Mouse (Mus musculus) embryonic facial prominence, embryonic 12.5 days (tissue): Measurements from ENCODE around the gene Pom121. TPM values are rescaled to one million over a fixed set of nuclear protein-coding genes. Genes with fewer than 3 reads are reported as not detected.

Experiments
- ATAC-seq: fragments of 200-750 bp; cut with Nextera tagmentation; 2 replicates; pipeline ENCODE4 v1.8.0; 2017; ENCODE audit not compliant: insufficient number of reproducible peaks, insufficient read depth, low FRiP score, low TSS enrichment
- H3K27ac ChIP-seq: fragments of 300-500 bp; sonication (generic); 2 replicates; pipeline ENCODE4 v1.5.1; 2016; ENCODE audit warnings: mild to moderate bottlenecking
- H3K27me3 ChIP-seq: fragments of 300-500 bp; sonication (generic); 2 replicates; pipeline ENCODE4 v1.6.1; 2016; ENCODE audit warnings: mild to moderate bottlenecking, moderate library complexity
- H3K36me3 ChIP-seq: fragments of 300-500 bp; sonication (generic); 2 replicates; pipeline ENCODE4 v1.6.1; 2016; ENCODE audit warnings: mild to moderate bottlenecking
- H3K4me1 ChIP-seq: fragments of 300-500 bp; sonication (generic); 2 replicates; pipeline ENCODE4 v1.6.1; 2016
- H3K4me2 ChIP-seq: fragments of 300-500 bp; sonication (generic); replicated peaks from 2 replicates; pipeline ENCODE4 v1.6.1; 2016; ENCODE audit warnings: mild to moderate bottlenecking, moderate library complexity
- H3K4me3 ChIP-seq: fragments of 300-500 bp; sonication (generic); 2 replicates; pipeline ENCODE4 v1.5.1; 2016; ENCODE audit warnings: mild to moderate bottlenecking
- H3K9ac ChIP-seq: fragments of 300-500 bp; sonication (generic); 2 replicates; pipeline ENCODE4 v1.6.1; 2016; ENCODE audit warnings: mild to moderate bottlenecking, moderate library complexity
- H3K9me3 ChIP-seq: fragments of 300-500 bp; sonication (generic); 2 replicates; pipeline ENCODE4 v1.6.1; 2016; ENCODE audit warnings: mild to moderate bottlenecking, moderate library complexity
- WGBS: fragments of 180-500 bp; shearing (Covaris S2); methylation state at CpG from one replicate; pipeline ENCODE4 v1.1.7; 2016; 5-methylcytosine and 5-hydroxymethylcytosine counted together
- polyA plus RNA-seq: library from polyadenylated mRNA; unstranded; fragments of >200 nt; fragmentation: Nextera tagmentation; extraction: Ambion mirVana; gene quantifications from 2 replicates; pipeline ENCODE4 v1.2.1, GENCODE M21; 2016

Gene Pom121
- 19.0 and 21.2 TPM in 2 replicates for polyA plus RNA-seq

DNA sequence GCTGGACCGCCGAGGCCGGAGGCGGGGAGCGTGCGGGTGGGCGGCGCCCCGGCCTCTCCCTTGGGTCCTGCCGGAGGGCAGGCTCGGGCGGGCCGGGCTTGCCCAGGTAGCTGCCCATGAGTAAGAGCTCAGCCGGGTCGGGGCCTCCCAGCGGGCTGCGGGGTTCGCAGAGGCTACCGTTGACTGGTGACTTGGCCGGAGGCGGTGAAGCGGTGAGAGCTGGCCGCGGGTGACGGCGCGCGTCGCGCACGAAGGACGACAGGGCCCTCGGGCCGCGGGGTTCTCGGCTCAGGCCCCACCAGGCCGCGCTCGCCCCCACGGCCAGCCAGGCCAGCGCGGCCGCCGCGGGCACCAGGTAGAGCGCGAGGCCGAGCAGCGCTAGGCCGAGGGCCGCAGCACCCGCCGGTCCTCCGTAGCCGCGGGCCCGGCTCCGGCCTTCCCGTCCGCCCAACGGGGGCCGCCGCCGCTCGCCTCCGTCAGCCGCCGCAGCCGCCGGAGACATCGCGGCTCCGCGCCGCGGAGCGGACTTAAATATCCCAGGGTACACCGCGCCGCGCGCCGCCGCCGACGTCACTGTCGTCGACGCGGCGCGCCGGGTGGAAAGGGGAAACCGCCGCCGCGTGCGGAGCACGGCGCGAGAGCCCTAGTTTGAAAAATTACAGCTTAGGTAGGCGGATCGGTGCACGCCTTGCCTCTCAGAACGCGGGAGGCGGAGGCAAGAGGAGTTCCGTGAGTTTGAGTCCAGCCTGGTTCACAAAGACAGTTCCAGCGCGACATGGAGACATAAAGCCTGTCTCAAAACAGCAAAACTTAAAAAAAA lies at the start of gene Pom121:
Pom121 (minus strand) TSS at position 543 of the 820 bp plus-strand sequence.
- under 1% methylated on average over 98 of the region's 110 CpGs for WGBS
- Histone ChIP-seq H3K4me3 (peak within 1 kb of the TSS; percentile 99), H3K27ac (peak within 1 kb of the TSS; percentile 91), H3K4me1 (peaks cover 13% of the 10 kb centered on the region), H3K36me3 (peaks cover 30% of the 10 kb centered on the region), H3K9me3 (no peaks in the 10 kb centered on the region), H3K27me3 (no peaks in the 10 kb centered on the region; the same call in 1 of the 2 replicates), H3K4me2 (peak within 1 kb of the TSS; percentile 81), H3K9ac (peak within 1 kb of the TSS; percentile 98)
- peak; percentile 79 for ATAC-seq

GRCm38 (mm10) chr5:135442430-135442829 lies 48.1 kb upstream of the Pom121 start:
- Histone ChIP-seq H3K27me3 (no peaks in the 10 kb centered on the region), H3K4me3 (no peak overlapping the region), H3K9me3 (no peaks in the 10 kb centered on the region), H3K27ac (no peak overlapping the region), H3K4me1 (no peaks in the 10 kb centered on the region), H3K4me2 (no peak overlapping the region), H3K9ac (no peak overlapping the region), H3K36me3 (peaks cover 49% of the 10 kb centered on the region)
- ATAC-seq: no peak
- 67% methylated on average over 7 of the region's 7 CpGs for WGBS

GRCm38 (mm10) chr5:135435039-135435438 lies 40.7 kb upstream of the Pom121 start:
- Histone ChIP-seq H3K4me2 (no peak overlapping the region), H3K9ac (no peak overlapping the region), H3K27ac (no peak overlapping the region), H3K4me3 (no peak overlapping the region), H3K27me3 (no peaks in the 10 kb centered on the region), H3K4me1 (no peaks in the 10 kb centered on the region), H3K36me3 (peaks cover 78% of the 10 kb centered on the region), H3K9me3 (peaks cover 4% of the 10 kb centered on the region; the same call in 1 of the 2 replicates)
- no peak for ATAC-seq
- WGBS: 96% methylated on average over 10 of the region's 10 CpGs

DNA sequence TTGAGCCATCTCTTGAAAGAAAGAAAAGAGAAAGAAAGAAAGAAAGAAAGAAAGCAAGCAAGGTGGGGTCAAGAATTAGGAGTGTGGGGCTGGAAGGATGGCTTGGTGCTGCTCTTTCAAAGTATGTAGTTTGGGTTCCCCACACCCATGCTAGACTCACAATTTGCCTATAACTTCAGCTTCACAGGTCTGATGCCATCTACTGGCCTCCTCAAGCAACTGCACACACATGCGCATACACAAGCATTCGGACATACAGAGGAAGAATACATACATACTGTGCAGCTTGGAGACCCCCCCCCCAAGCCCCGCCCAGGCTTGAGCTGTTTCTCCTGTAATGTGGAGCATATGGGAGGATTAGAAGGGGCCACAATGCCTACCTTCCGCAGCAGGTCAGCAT lies 39.5 kb upstream of the Pom121 start:
- no peak for ATAC-seq

GRCm38 (mm10) chr5:135431111-135431510 lies 36.8 kb upstream of the Pom121 start:
- no peak overlapping the region for H3K27ac ChIP-seq
- ATAC-seq: no peak
- WGBS: 92% methylated on average over 6 of the region's 6 CpGs

More for the DNA sequence above, 39.5 kb upstream of the Pom121 start:
- no peak overlapping the region for H3K9ac ChIP-seq
- H3K4me2 ChIP-seq: no peak overlapping the region
- H3K36me3 ChIP-seq: peaks cover 83% of the 10 kb centered on the region
- H3K27ac ChIP-seq: no peak overlapping the region
- H3K4me3 ChIP-seq: no peak overlapping the region
- WGBS: 100% methylated on average over 4 of the region's 4 CpGs
- no peaks in the 10 kb centered on the region for H3K4me1 ChIP-seq
- no peaks in the 10 kb centered on the region for H3K27me3 ChIP-seq
- peaks cover 4% of the 10 kb centered on the region; the same call in 1 of the 2 replicates for H3K9me3 ChIP-seq

GRCm38 (mm10) chr5:135428786-135429185 lies 34.4 kb upstream of the Pom121 start:
- no peak for ATAC-seq
- H3K4me2 ChIP-seq: no peak overlapping the region
- peaks cover 92% of the 10 kb centered on the region for H3K36me3 ChIP-seq
- no peaks in the 10 kb centered on the region for H3K4me1 ChIP-seq
- no peak overlapping the region for H3K27ac ChIP-seq
- 73% methylated on average over 5 of the region's 5 CpGs for WGBS
- no peak overlapping the region for H3K9ac ChIP-seq
- H3K4me3 ChIP-seq: no peak overlapping the region
- H3K9me3 ChIP-seq: 0 out of 2 replicates have a peak, but pooled peaks cover under 1% of the 10 kb centered on the region
- H3K27me3 ChIP-seq: no peaks in the 10 kb centered on the region

More at GRCm38 (mm10) chr5:135431111-135431510, 36.8 kb upstream of the Pom121 start:
- Histone ChIP-seq H3K4me1 (no peaks in the 10 kb centered on the region), H3K4me3 (no peak overlapping the region), H3K9ac (no peak overlapping the region), H3K9me3 (peaks cover 4% of the 10 kb centered on the region; the same call in 1 of the 2 replicates), H3K36me3 (peaks cover 94% of the 10 kb centered on the region), H3K4me2 (no peak overlapping the region), H3K27me3 (no peaks in the 10 kb centered on the region)

DNA sequence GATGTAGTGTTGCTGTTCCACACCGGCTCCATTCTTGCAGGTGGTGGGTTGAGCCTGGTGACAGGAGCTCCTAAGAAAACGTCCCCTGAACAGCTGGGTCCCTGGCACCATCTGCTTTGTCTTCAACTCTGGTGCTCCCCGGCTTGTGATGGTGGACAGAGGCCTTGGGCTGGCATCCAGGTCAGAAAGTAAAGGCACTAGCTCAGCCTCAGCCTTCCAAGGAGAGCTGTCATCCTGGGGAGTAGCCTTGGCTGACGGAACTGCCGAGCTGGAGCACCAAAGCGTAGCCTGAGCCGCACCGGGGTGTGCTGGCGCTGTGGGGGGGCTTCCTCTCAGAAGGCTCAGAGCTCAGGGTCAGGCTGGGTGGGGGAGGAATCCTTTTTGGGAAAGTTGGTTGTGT lies 15.9 kb upstream of the Pom121 start:
- H3K36me3 ChIP-seq: peaks cover 55% of the 10 kb centered on the region
- no peak overlapping the region for H3K4me2 ChIP-seq
- H3K27me3 ChIP-seq: no peaks in the 10 kb centered on the region
- H3K4me3 ChIP-seq: no peak overlapping the region
- H3K9ac ChIP-seq: no peak overlapping the region
- ATAC-seq: no peak
- no peaks in the 10 kb centered on the region for H3K9me3 ChIP-seq
- no peaks in the 10 kb centered on the region for H3K4me1 ChIP-seq
- WGBS: 88% methylated on average over 9 of the region's 9 CpGs
- no peak overlapping the region for H3K27ac ChIP-seq

DNA sequence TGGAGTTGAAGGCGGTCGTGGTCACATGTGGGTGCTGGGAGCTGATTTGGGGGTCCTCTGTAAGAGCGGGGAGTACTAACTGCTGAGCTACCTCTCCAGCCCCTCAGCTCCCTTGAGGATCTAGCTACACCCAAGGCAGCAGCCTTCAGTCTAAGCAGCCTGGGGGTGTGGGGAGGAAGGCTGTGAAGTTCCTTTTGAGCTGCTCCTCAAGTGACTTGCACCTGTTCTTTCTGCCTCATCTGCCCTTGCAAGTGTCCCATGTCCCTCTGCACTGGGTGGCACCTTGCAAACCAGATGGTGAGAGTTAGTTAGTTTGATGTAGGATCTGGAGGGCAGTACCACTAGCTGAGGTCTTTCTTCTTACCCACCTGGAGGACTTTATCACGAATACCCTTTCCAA lies 13.8 kb upstream of the Pom121 start:
- no peaks in the 10 kb centered on the region for H3K27me3 ChIP-seq
- 0 out of 2 replicates have a peak, but pooled peaks cover 3% of the 10 kb centered on the region for H3K4me1 ChIP-seq
- H3K4me2 ChIP-seq: no peak overlapping the region
- 91% methylated on average over 4 of the region's 4 CpGs for WGBS
- H3K36me3 ChIP-seq: peaks cover 34% of the 10 kb centered on the region
- H3K9me3 ChIP-seq: no peaks in the 10 kb centered on the region
- ATAC-seq: no peak
- H3K4me3 ChIP-seq: no peak overlapping the region
- H3K27ac ChIP-seq: no peak overlapping the region
- no peak overlapping the region for H3K9ac ChIP-seq

DNA sequence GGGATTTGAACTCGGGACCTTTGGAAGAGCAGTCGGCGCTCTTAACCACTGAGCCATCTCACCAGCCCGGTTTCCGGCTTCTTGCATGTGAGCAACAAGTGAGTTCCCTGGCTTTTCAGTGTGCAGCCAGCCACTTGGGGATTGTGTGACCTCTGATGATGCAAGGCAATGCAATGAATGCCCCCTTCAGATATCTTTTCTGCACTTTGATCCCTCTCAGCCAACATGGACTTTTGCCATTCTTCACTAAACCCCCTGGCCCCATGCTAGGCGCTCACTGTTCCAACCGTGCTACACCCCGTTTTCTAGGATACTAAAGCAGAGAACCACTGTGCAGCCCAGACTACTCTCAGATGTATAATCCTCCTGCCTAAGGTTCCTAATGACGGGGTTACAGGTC lies 11.1 kb upstream of the Pom121 start:
- Histone ChIP-seq H3K9me3 (no peaks in the 10 kb centered on the region), H3K27ac (no peak overlapping the region), H3K4me3 (no peak overlapping the region), H3K4me1 (0 out of 2 replicates have a peak, but pooled peaks cover 3% of the 10 kb centered on the region), H3K27me3 (no peaks in the 10 kb centered on the region), H3K4me2 (no peak overlapping the region), H3K9ac (no peak overlapping the region), H3K36me3 (peaks cover 14% of the 10 kb centered on the region)
- 85% methylated on average over 9 of the region's 9 CpGs for WGBS
- ATAC-seq: no peak

GRCm38 (mm10) chr5:135404623-135405022 lies 10.3 kb upstream of the Pom121 start:
- 32% methylated on average over 20 of the region's 20 CpGs for WGBS
- no peak overlapping the region for H3K27ac ChIP-seq
- no peak for ATAC-seq

DNA sequence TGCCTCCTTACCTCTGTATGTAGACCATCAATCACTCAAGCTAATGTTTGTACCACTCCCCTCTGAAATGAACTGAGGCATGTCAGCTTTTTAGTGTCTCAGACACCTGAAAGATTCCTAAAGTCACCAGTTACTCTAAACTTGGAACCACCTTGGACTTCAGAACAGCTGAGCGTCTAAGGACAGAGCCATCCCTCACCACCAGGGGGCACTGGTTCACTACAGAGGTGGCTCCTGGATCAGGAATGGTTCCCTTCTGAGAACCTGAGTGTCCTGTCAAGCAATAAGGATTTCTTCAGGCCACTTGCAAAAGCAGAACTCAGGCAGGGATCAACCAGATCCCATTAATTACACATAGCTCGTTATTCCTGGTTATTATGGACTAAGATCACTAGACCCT lies 5.9 kb upstream of the Pom121 start:
- H3K27me3 ChIP-seq: no peaks in the 10 kb centered on the region; the same call in 1 of the 2 replicates
- WGBS: 2% methylated on average over 2 of the region's 2 CpGs
- H3K9ac ChIP-seq: no peak overlapping the region
- H3K4me2 ChIP-seq: no peak overlapping the region
- no peak for ATAC-seq
- no peak overlapping the region for H3K27ac ChIP-seq
- no peaks in the 10 kb centered on the region for H3K9me3 ChIP-seq
- no peaks in the 10 kb centered on the region for H3K36me3 ChIP-seq
- 0 out of 2 replicates have a peak, but pooled peaks cover 3% of the 10 kb centered on the region for H3K4me1 ChIP-seq
- H3K4me3 ChIP-seq: no peak overlapping the region

More at GRCm38 (mm10) chr5:135404623-135405022, 10.3 kb upstream of the Pom121 start:
- Histone ChIP-seq H3K4me1 (0 out of 2 replicates have a peak, but pooled peaks cover 3% of the 10 kb centered on the region), H3K36me3 (peaks cover 5% of the 10 kb centered on the region), H3K9me3 (no peaks in the 10 kb centered on the region), H3K4me3 (no peak overlapping the region), H3K4me2 (no peak overlapping the region), H3K9ac (no peak overlapping the region), H3K27me3 (no peaks in the 10 kb centered on the region)

- no peak for ATAC-seq
- no peaks in the 10 kb centered on the region; the same call in 1 of the 2 replicates for H3K27me3 ChIP-seq
- H3K27ac ChIP-seq: no peak overlapping the region
- H3K4me1 ChIP-seq: no peaks in the 10 kb centered on the region
- H3K9me3 ChIP-seq: no peaks in the 10 kb centered on the region
- H3K4me2 ChIP-seq: no peak overlapping the region
- no peaks in the 10 kb centered on the region for H3K36me3 ChIP-seq
- H3K9ac ChIP-seq: no peak overlapping the region
- 69% methylated on average over 6 of the region's 6 CpGs for WGBS
- H3K4me3 ChIP-seq: no peak overlapping the region
Observed at GRCm38 (mm10) chr5:135399382-135399781, 5.0 kb upstream of the Pom121 start.
